Mouse (Mus musculus) lung, postnatal 36 days (tissue): Measurements from ENCODE around the gene Lcn10.
"Not testable (repeated sequence)": the region's sequence is repeated elsewhere in the genome, so short reads cannot be mapped to it uniquely, and the experiment has no call there.

Experiments used
- DNase-seq: peaks from one replicate; pipeline ENCODE4 v3.0.0; 2022; ENCODE audit warnings: mixed read lengths

Gene Lcn10

GRCm38 (mm10) chr2:25682426-25682825, at the start of gene Lcn10:
Lcn10 (plus strand) TSS chr2:25682726.
- DNase-seq: no peak

GRCm38 (mm10) chr2:25633616-25634015, 48.9 kb upstream of the Lcn10 start:
- no peak for DNase-seq

- DNase-seq: no peak
These were observed 48.5 kb upstream of the Lcn10 start for GRCm38 (mm10) chr2:25634046-25634445.

GRCm38 (mm10) chr2:25639890-25640289, 42.6 kb upstream of the Lcn10 start:
- peak; percentile 44 for DNase-seq

GRCm38 (mm10) chr2:25652902-25653301, 29.6 kb upstream of the Lcn10 start, which contains the start of gene Lcn8:
Lcn8 (plus strand) TSS chr2:25653120.
- peak; percentile 10 for DNase-seq

- peak; percentile 10 for DNase-seq
These were observed 28.0 kb upstream of the Lcn10 start for GRCm38 (mm10) chr2:25654502-25654901.

GRCm38 (mm10) chr2:25656691-25657090, 25.8 kb upstream of the Lcn10 start:
- DNase-seq: peak; percentile 29

GRCm38 (mm10) chr2:25657246-25657645, 25.3 kb upstream of the Lcn10 start:
- DNase-seq: peak; percentile 6

GRCm38 (mm10) chr2:25657652-25658051, 24.9 kb upstream of the Lcn10 start, which contains the start of gene Lcn5:
Lcn5 (plus strand) TSS chr2:25657952.
- no peak for DNase-seq

- DNase-seq: no peak
These were observed 22.2 kb upstream of the Lcn10 start for GRCm38 (mm10) chr2:25660279-25660678.

- no peak for DNase-seq
These were observed 21.1 kb upstream of the Lcn10 start for GRCm38 (mm10) chr2:25661245-25661970.

- peak; percentile 72 for DNase-seq
These were observed 19.0 kb upstream of the Lcn10 start for GRCm38 (mm10) chr2:25663511-25663910.

- no peak for DNase-seq
These were observed 18.4 kb upstream of the Lcn10 start for GRCm38 (mm10) chr2:25664125-25664524.

GRCm38 (mm10) chr2:25666516-25666915, 16.0 kb upstream of the Lcn10 start:
- DNase-seq: no peak

GRCm38 (mm10) chr2:25676486-25676885, 6.0 kb upstream of the Lcn10 start, which contains the start of gene Lcn6:
Lcn6 (plus strand) TSS chr2:25676786.
- no peak for DNase-seq

- no peak for DNase-seq
These were observed 3.0 kb upstream of the Lcn10 start for GRCm38 (mm10) chr2:25679559-25679958.

- DNase-seq: no peak
These were observed 4.4 kb downstream of the Lcn10 start for GRCm38 (mm10) chr2:25686941-25687340.

- peak; percentile 77 for DNase-seq
These were observed 12.1 kb downstream of the Lcn10 start for GRCm38 (mm10) chr2:25694605-25695004.

GRCm38 (mm10) chr2:25696951-25697350, 14.4 kb downstream of the Lcn10 start:
- DNase-seq: no peak

GRCm38 (mm10) chr2:25698696-25699095, 16.2 kb downstream of the Lcn10 start:
- no peak for DNase-seq

GRCm38 (mm10) chr2:25699743-25700142, 17.2 kb downstream of the Lcn10 start, which contains the start of gene Obp2a:
Obp2a (plus strand) TSS chr2:25700043.
- not testable (repeated sequence) for DNase-seq

- no peak for DNase-seq
These were observed 18.5 kb downstream of the Lcn10 start for GRCm38 (mm10) chr2:25701001-25701400.

GRCm38 (mm10) chr2:25703706-25704105, 21.2 kb downstream of the Lcn10 start:
- DNase-seq: no peak

GRCm38 (mm10) chr2:25706643-25707481, 24.3 kb downstream of the Lcn10 start, which contains the start of gene Bmyc:
Bmyc (plus strand) TSS chr2:25706739.
- peak; percentile 70 for DNase-seq
